Mouse (Mus musculus): ENCODE data around the gene Cox5a.

GRCm38 (mm10) chr9:57539550-57539949 is 18.5 kb downstream of the Cox5a start:
- no peak for TF ChIP-seq CTCF (IDR thresholded peaks at IDR 0.05; ENCODE audit: extremely low read depth, insufficient read depth, insufficient read length, insufficient replicate concordance)
- TF ChIP-seq POLR2A (IDR thresholded peaks at IDR 0.05; ENCODE audit: low read depth, low read length) = no peak
